Mouse (Mus musculus): ENCODE measurements around the gene Zfp341. TPM values are rescaled to one million over a fixed set of nuclear protein-coding genes. Genes with fewer than 3 reads are reported as not detected.
A peak's percentile ranks its signal among the peaks of the same experiment; 100 is the strongest.

Gene Zfp341
- polyA plus RNA-seq, 1 experiment = 6.1 TPM

DNA sequence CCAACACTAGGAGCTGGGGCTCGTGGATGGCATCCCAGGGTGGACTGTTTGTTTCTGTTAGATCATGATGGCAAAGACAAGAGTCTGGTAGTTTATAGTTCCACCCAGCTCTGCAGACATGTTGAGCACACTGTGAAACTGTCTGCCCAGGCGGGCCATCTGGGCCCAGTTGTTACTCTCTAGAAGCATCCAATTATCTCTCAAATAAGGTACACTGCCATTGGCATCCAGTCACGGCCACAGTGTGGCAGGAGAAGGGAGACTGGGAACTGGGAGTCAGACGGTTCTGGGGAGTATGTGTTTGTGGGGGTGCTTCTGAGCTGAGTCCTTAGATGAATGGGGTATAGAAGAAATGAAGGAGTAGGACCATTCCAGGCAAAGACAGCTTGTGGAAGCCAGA, 57.0 kb downstream of the Zfp341 start:
- no peak for DNase-seq (ENCODE audit: low read depth in 1 of 2, low spot score in 2 of 2)
- peaks cover 9% of the 10 kb centered on the region for H3K36me3 ChIP-seq (ENCODE audit: control insufficient read depth, insufficient read depth, low read length)
- TF ChIP-seq CTCF (IDR thresholded peaks at IDR 0.05; ENCODE audit: extremely low read depth, insufficient read depth, insufficient read length, insufficient replicate concordance) (no peak), POLR2A (IDR thresholded peaks at IDR 0.05; ENCODE audit: low read depth, low read length) (no peak)
- H3K27ac ChIP-seq (ENCODE audit: insufficient read depth, low read length) = no peak overlapping the region
- no peaks in the 10 kb centered on the region for H3K4me1 ChIP-seq (ENCODE audit: control insufficient read depth, insufficient read depth, insufficient read length)
- 89% methylated on average over 4 of the region's 4 CpGs for WGBS
- H3K4me3 ChIP-seq (ENCODE audit: extremely low read depth, insufficient read depth, insufficient read length) = no peak overlapping the region
- H3K27me3 ChIP-seq (ENCODE audit: control insufficient read depth, insufficient read depth, low read length) = no peaks in the 10 kb centered on the region

DNA sequence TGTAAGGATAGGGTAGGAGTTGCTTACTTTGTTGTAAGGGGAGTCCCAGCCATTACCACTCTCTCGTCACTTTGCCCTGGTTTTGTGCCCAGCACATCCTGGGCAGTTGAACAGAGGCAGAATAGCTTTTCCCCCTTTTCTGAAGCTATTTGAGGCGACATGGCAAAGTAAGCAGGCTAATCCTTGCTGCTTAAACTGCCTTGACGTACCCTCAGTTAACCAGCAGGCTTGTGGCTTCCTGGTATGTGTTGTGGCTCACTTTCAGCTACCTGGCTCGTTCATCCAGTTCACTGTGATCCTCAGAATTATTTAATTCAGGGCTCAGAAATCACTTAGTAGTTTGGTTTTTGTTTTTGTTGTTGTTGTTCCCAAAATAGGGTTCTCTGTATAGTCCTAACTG, 57.6 kb downstream of the Zfp341 start:
- TF ChIP-seq CTCF (IDR thresholded peaks at IDR 0.05; ENCODE audit: extremely low read depth, insufficient read depth, insufficient read length, insufficient replicate concordance) (no peak), POLR2A (IDR thresholded peaks at IDR 0.05; ENCODE audit: low read depth, low read length) (no peak)
- no peak for DNase-seq (ENCODE audit: low read depth in 1 of 2, low spot score in 2 of 2)
- Histone ChIP-seq H3K4me3 (ENCODE audit: extremely low read depth, insufficient read depth, insufficient read length) (no peak overlapping the region), H3K36me3 (ENCODE audit: control insufficient read depth, insufficient read depth, low read length) (peaks cover 11% of the 10 kb centered on the region), H3K4me1 (ENCODE audit: control insufficient read depth, insufficient read depth, insufficient read length) (no peaks in the 10 kb centered on the region), H3K27me3 (ENCODE audit: control insufficient read depth, insufficient read depth, low read length) (no peaks in the 10 kb centered on the region), H3K27ac (ENCODE audit: insufficient read depth, low read length) (no peak overlapping the region)
- WGBS = 76% methylated on average over 4 of the region's 4 CpGs

DNA sequence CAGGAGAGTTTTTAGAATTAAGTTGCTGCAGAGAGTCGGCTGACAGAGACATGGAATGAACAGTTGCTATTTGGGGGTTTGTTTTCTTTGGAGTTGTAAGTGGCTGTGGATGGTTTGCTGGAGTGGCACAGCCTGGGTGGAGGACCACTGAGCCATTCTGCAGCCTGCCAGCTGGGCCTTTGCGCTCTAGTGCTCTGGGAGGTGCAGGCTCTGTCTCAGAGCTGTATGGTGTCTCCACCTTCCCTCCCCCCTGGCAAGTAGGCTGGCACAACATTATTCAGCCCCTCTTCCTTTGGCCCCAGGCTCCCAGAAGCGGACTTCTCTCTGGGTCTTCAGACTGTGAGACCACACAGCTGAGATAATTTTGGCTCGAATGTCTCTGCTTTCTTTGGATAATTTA, 60.9 kb downstream of the Zfp341 start:
- Histone ChIP-seq H3K4me3 (ENCODE audit: extremely low read depth, insufficient read depth, insufficient read length) (no peak overlapping the region), H3K27ac (ENCODE audit: insufficient read depth, low read length) (no peak overlapping the region), H3K27me3 (ENCODE audit: control insufficient read depth, insufficient read depth, low read length) (no peaks in the 10 kb centered on the region), H3K36me3 (ENCODE audit: control insufficient read depth, insufficient read depth, low read length) (peaks cover 11% of the 10 kb centered on the region), H3K4me1 (ENCODE audit: control insufficient read depth, insufficient read depth, insufficient read length) (peaks cover 2% of the 10 kb centered on the region; the same call in 1 of the 2 replicates)
- DNase-seq (ENCODE audit: low read depth in 1 of 2, low spot score in 2 of 2) = no peak
- no peak for TF ChIP-seq CTCF (IDR thresholded peaks at IDR 0.05; ENCODE audit: extremely low read depth, insufficient read depth, insufficient read length, insufficient replicate concordance)
- TF ChIP-seq POLR2A (IDR thresholded peaks at IDR 0.05; ENCODE audit: low read depth, low read length) = no peak
- 87% methylated on average over 4 of the region's 4 CpGs for WGBS

DNA sequence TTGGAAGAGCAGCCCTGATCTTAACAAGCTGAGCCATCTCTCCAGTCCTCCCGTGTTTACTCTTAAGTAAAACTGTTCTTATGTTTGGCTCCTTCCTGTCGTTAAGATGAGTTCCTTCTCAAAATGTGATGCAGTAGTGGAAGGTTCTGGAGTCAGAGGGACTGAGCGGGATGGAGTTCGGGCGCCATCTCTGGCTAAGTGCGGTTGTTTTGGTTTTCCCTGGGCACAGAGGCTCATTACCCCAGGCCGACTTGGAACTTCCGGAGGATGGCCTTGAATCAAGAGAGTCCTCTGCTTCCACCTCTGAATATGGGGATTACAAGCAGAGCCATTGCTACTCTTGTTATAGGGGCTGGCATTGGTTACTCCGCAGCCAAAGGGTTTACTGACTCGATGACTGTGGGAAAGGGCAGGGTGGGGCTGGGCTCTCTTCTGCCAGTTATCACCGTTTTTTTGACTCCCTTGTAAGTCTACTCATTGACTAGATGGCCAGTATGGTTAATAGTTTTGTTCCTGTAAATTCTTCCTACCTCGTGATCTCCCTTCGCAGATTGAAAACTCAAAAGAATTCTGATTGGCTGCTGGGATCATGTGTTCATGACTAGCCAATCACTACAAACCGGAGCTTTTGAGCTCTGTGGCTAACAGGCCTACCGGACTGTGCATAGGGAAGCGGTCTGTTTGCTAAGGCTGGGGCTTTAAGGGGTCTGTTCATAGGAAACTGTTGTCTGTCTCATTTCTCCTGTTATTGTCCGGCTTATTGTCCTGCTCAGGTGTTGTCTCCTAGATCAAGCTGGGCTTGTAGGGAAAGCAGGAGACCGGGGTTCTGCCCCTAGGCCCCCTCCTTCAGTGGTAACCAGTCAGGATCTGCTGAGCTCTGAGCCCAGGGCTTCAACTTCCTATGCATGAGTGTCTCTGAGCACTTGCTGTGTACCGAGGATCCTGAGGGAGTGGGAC, 63.8 kb downstream of the Zfp341 start:
- peak overlapping the region; percentile 62; the same call in 1 of the 2 replicates for H3K27ac ChIP-seq (ENCODE audit: insufficient read depth, low read length)
- peaks cover 2% of the 10 kb centered on the region; the same call in 1 of the 2 replicates for H3K4me1 ChIP-seq (ENCODE audit: control insufficient read depth, insufficient read depth, insufficient read length)
- WGBS = 76% methylated on average over 19 of the region's 19 CpGs
- H3K27me3 ChIP-seq (ENCODE audit: control insufficient read depth, insufficient read depth, low read length) = no peaks in the 10 kb centered on the region
- peaks cover 7% of the 10 kb centered on the region; the same call in 1 of the 2 replicates for H3K36me3 ChIP-seq (ENCODE audit: control insufficient read depth, insufficient read depth, low read length)
- no peak for TF ChIP-seq CTCF (IDR thresholded peaks at IDR 0.05; ENCODE audit: extremely low read depth, insufficient read depth, insufficient read length, insufficient replicate concordance)
- no peak for TF ChIP-seq POLR2A (IDR thresholded peaks at IDR 0.05; ENCODE audit: low read depth, low read length)
- no peak overlapping the region for H3K4me3 ChIP-seq (ENCODE audit: extremely low read depth, insufficient read depth, insufficient read length)
- DNase-seq (ENCODE audit: low read depth in 1 of 2, low spot score in 2 of 2) = peak in 1 of 2 experiments; percentile 34

DNA sequence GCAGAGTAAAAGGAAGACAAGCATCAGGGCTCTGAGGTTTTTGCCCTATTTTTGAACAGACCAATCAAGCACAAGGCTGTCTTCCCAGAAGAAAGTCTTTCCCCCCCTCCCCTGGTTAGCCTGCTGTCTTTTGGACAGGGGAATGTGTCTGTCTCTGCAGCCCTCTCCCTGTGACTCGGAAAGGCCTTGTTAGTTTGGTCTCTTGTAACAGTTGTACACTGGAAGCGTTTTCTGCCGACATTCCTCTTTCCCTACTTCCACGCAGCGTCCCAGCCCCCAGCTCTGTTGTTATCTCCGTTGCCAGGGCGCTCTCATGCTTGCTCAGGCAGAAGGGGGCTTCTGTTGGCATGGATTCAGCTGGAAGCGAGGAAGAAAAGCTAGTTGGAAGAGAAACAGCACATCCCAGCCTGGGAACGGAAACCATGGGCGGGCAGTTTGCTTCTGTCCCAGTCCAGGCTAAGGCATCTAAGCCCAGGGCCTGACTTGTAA, 64.6 kb downstream of the Zfp341 start:
- Histone ChIP-seq H3K4me1 (ENCODE audit: control insufficient read depth, insufficient read depth, insufficient read length) (peaks cover 2% of the 10 kb centered on the region; the same call in 1 of the 2 replicates), H3K4me3 (ENCODE audit: extremely low read depth, insufficient read depth, insufficient read length) (no peak overlapping the region), H3K36me3 (ENCODE audit: control insufficient read depth, insufficient read depth, low read length) (peaks cover 4% of the 10 kb centered on the region; the same call in 1 of the 2 replicates), H3K27ac (ENCODE audit: insufficient read depth, low read length) (peak overlapping the region; percentile 62), H3K27me3 (ENCODE audit: control insufficient read depth, insufficient read depth, low read length) (no peaks in the 10 kb centered on the region)
- no peak for DNase-seq (ENCODE audit: low read depth in 1 of 2, low spot score in 2 of 2)
- TF ChIP-seq POLR2A (IDR thresholded peaks at IDR 0.05; ENCODE audit: low read depth, low read length) (no peak), CTCF (IDR thresholded peaks at IDR 0.05; ENCODE audit: extremely low read depth, insufficient read depth, insufficient read length, insufficient replicate concordance) (no peak)
- WGBS = 86% methylated on average over 10 of the region's 10 CpGs

DNA sequence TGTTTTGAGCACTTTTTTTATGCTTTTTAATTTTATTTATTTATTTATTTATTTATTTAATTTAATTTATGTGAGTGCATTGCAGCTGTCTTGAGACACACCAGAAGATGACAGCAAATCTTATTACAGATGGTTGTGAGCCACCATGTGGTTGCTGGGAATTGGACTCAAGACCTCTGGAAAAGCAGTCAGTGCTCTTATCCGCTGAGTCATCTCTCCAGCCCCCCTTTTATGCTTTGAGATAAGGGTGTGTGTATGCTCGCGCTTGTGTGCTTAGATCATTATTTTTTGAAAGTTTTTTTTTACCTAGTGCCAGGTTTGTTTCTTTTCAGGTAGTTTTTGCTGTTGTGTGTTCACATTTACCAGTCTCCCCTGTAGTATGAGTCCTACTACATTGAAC, 65.9 kb downstream of the Zfp341 start:
- 73% methylated on average over 3 of the region's 3 CpGs for WGBS
- DNase-seq (ENCODE audit: low read depth in 1 of 2, low spot score in 2 of 2) = no peak
- Histone ChIP-seq H3K36me3 (ENCODE audit: control insufficient read depth, insufficient read depth, low read length) (peaks cover 3% of the 10 kb centered on the region; the same call in 1 of the 2 replicates), H3K27ac (ENCODE audit: insufficient read depth, low read length) (no peak overlapping the region), H3K4me1 (ENCODE audit: control insufficient read depth, insufficient read depth, insufficient read length) (peaks cover 2% of the 10 kb centered on the region; the same call in 1 of the 2 replicates), H3K27me3 (ENCODE audit: control insufficient read depth, insufficient read depth, low read length) (no peaks in the 10 kb centered on the region), H3K4me3 (ENCODE audit: extremely low read depth, insufficient read depth, insufficient read length) (no peak overlapping the region)
- TF ChIP-seq POLR2A (IDR thresholded peaks at IDR 0.05; ENCODE audit: low read depth, low read length) = no peak
- TF ChIP-seq CTCF (IDR thresholded peaks at IDR 0.05; ENCODE audit: extremely low read depth, insufficient read depth, insufficient read length, insufficient replicate concordance) = no peak
